Mouse (Mus musculus) MEL (cell line): Measurements from ENCODE around the gene Lamc3. TPM values are rescaled to one million over a fixed set of nuclear protein-coding genes. Genes with fewer than 3 reads are reported as not detected.
A peak's percentile ranks its signal among the peaks of the same experiment; 100 is the strongest.

ENCODE experiments used
- DNase-seq: peaks from one replicate; pipeline ENCODE4 v3.0.0; 2011; ENCODE audit warnings: low read depth, low spot score
- H3K27ac ChIP-seq: 2 replicates; pipeline ENCODE4 v1.5.1; 2012; ENCODE audit warnings: low read depth, mild to moderate bottlenecking, control low read depth, low read length, moderate library complexity; ENCODE audit not compliant: control insufficient read depth
- H3K27me3 ChIP-seq, 2 experiments: fragments of 150-350 bp in 1 of 2; sonication (generic) in 1 of 2; 2 replicates each; pipeline ENCODE4 v1.6.1; 2012; ENCODE audit warnings: low read length in 2 of 2, mild to moderate bottlenecking in 2 of 2, improper control_type of control experiment in 1 of 2, moderate library complexity in 1 of 2; ENCODE audit not compliant: insufficient read depth in 2 of 2, control insufficient read depth in 1 of 2
- H3K36me3 ChIP-seq, 2 experiments: 2 replicates each; pipeline ENCODE4 v1.6.1; 2012 to 2014; ENCODE audit warnings: low read length in 2 of 2, improper control_type of control experiment in 1 of 2, inconsistent platforms in 1 of 2, mild to moderate bottlenecking in 1 of 2; ENCODE audit not compliant: insufficient read depth in 2 of 2, control insufficient read depth in 1 of 2
- H3K4me1 ChIP-seq, 2 experiments: fragments of 150-350 bp in 1 of 2; sonication (generic) in 1 of 2; 2 replicates each; pipeline ENCODE4 v1.6.1; 2012; ENCODE audit warnings: low read length in 2 of 2, improper control_type of control experiment in 1 of 2, mild to moderate bottlenecking in 1 of 2; ENCODE audit not compliant: insufficient read depth in 2 of 2, control insufficient read depth in 1 of 2
- H3K4me3 ChIP-seq, 2 experiments: fragments of 150-350 bp in 1 of 2; sonication (generic) in 1 of 2; 2 replicates each; pipeline ENCODE4 v1.5.1; 2012; ENCODE audit warnings: low read depth in 2 of 2, low read length in 2 of 2, mild to moderate bottlenecking in 2 of 2, moderate library complexity in 2 of 2, control low read depth in 1 of 2, improper control_type of control experiment in 1 of 2; ENCODE audit not compliant: control insufficient read depth in 1 of 2, insufficient read depth in 1 of 2
- H3K79me2 ChIP-seq: 2 replicates; pipeline ENCODE4 v1.6.1; 2012; ENCODE audit warnings: mild to moderate bottlenecking, low read length, moderate library complexity; ENCODE audit not compliant: control insufficient read depth, poor library complexity, insufficient read depth
- H3K9ac ChIP-seq: 2 replicates; pipeline ENCODE4 v1.6.1; 2012; ENCODE audit warnings: low read depth, mild to moderate bottlenecking, control low read depth, low read length, moderate library complexity; ENCODE audit not compliant: control insufficient read depth, poor library complexity, severe bottlenecking
- H3K9me3 ChIP-seq: fragments of 150-350 bp; sonication (generic); replicated peaks from 2 replicates; pipeline ENCODE4 v1.6.1; 2012; ENCODE audit warnings: mild to moderate bottlenecking, low read length, improper control_type of control experiment, moderate library complexity; ENCODE audit not compliant: insufficient read depth
- BHLHE40 ChIP-seq: IDR thresholded peaks from 2 replicates; pipeline ENCODE4 v1.6.1; 2012; ENCODE audit warnings: low read depth, mild to moderate bottlenecking, inconsistent platforms, low read length, improper control_type of control experiment, borderline replicate concordance
- EP300 ChIP-seq, 2 experiments: IDR thresholded peaks; 2 replicates each; pipeline ENCODE4 v1.6.1; 2011; ENCODE audit warnings: improper control_type of control experiment in 2 of 2, low read length in 2 of 2, low read depth in 1 of 2, mild to moderate bottlenecking in 1 of 2
- ETS1 ChIP-seq: IDR thresholded peaks from 2 replicates; pipeline ENCODE4 v1.6.1; 2012; ENCODE audit warnings: low read depth, mild to moderate bottlenecking, inconsistent platforms, low read length, improper control_type of control experiment, moderate library complexity
- JUND ChIP-seq: IDR thresholded peaks from 2 replicates; pipeline ENCODE4 v1.6.1; 2011; ENCODE audit warnings: low read depth, mild to moderate bottlenecking, improper control_type of control experiment, low read length
- KAT2A ChIP-seq: conservative IDR thresholded peaks from 2 replicates; pipeline ENCODE4 v1.6.1; 2012; ENCODE audit warnings: low read depth, low read length, improper control_type of control experiment, inconsistent platforms
- MAFK ChIP-seq: IDR thresholded peaks from 2 replicates; pipeline ENCODE4 v1.6.1; 2011; ENCODE audit warnings: low read depth, mild to moderate bottlenecking, low read length, improper control_type of control experiment, borderline replicate concordance
- MAZ ChIP-seq: IDR thresholded peaks from 2 replicates; pipeline ENCODE4 v1.6.1; 2012; ENCODE audit warnings: low read depth, mild to moderate bottlenecking, inconsistent platforms, low read length, improper control_type of control experiment
- MXI1 ChIP-seq: IDR thresholded peaks from 2 replicates; pipeline ENCODE4 v1.6.1; 2011; ENCODE audit warnings: mild to moderate bottlenecking, low read depth, low read length, improper control_type of control experiment
- MYB ChIP-seq: IDR thresholded peaks from 2 replicates; pipeline ENCODE4 v1.6.1; 2011; ENCODE audit warnings: mild to moderate bottlenecking, low read depth, low read length, improper control_type of control experiment
- MYC ChIP-seq: IDR thresholded peaks from 2 replicates; pipeline ENCODE4 v1.6.1; 2011; ENCODE audit warnings: low read depth, mild to moderate bottlenecking, low read length, improper control_type of control experiment, moderate library complexity
- NRF1 ChIP-seq: IDR thresholded peaks from 2 replicates; pipeline ENCODE4 v1.6.1; 2014; ENCODE audit warnings: low read depth, mild to moderate bottlenecking, inconsistent platforms, low read length, improper control_type of control experiment, moderate library complexity; ENCODE audit not compliant: poor library complexity, insufficient read depth, severe bottlenecking
- POLR2AphosphoS2 ChIP-seq: IDR thresholded peaks from 2 replicates; pipeline ENCODE4 v1.6.1; 2011; ENCODE audit warnings: low read length, improper control_type of control experiment
- RAD21 ChIP-seq: IDR thresholded peaks from 2 replicates; pipeline ENCODE4 v1.6.1; 2011; ENCODE audit warnings: mild to moderate bottlenecking, low read depth, low read length, improper control_type of control experiment
- SIN3A ChIP-seq: IDR thresholded peaks from 2 replicates; pipeline ENCODE4 v1.6.1; 2012; ENCODE audit warnings: low read length, improper control_type of control experiment, inconsistent platforms
- TAL1 ChIP-seq: IDR thresholded peaks from 2 replicates; pipeline ENCODE4 v1.6.1; 2012; ENCODE audit warnings: mild to moderate bottlenecking, inconsistent platforms, low read length, moderate library complexity, mixed read lengths
- TBP ChIP-seq: IDR thresholded peaks from 2 replicates; pipeline ENCODE4 v1.8.0; 2011; ENCODE audit warnings: low read depth, low read length, improper control_type of control experiment
- ZMIZ1 ChIP-seq: IDR thresholded peaks from 2 replicates; pipeline ENCODE4 v1.6.1; 2012; ENCODE audit warnings: low read depth, mild to moderate bottlenecking, inconsistent platforms, low read length, improper control_type of control experiment, moderate library complexity
- ZNF384 ChIP-seq: IDR thresholded peaks from 2 replicates; pipeline ENCODE4 v1.6.1; 2012; ENCODE audit warnings: low read depth, mild to moderate bottlenecking, inconsistent platforms, low read length, improper control_type of control experiment
- polyA plus RNA-seq, 2 experiments: library from polyadenylated mRNA; stranded (reverse) in 1 of 2; unstranded in 1 of 2; fragments of >175 nt in 1 of 2; fragments of >200 nt in 1 of 2; gene quantifications; 2 replicates each; pipeline versions ENCODE4 v1.2.1 to v1.2.4; 2012; ENCODE audit warnings: low replicate concordance in 2 of 2, low read depth in 1 of 2; ENCODE audit not compliant: insufficient read length in 2 of 2, insufficient read depth in 1 of 2, missing spikeins in 1 of 2
- total RNA-seq: library from RNA; depleted of rRNA; stranded (reverse); fragments of 300-350 nt; gene quantifications from 2 replicates; pipeline ENCODE4 v1.2.3, GENCODE M21; 2012

Lamc3 gene
- total and polyA plus RNA-seq, 3 experiments: not detected

GRCm38 (mm10) chr2:31905682-31906081 lies 18.6 kb downstream of the Lamc3 start:
- TF ChIP-seq MYB (no peak), BHLHE40 (no peak), MYC (no peak), RAD21 (no peak), KAT2A (no peak), MAFK (no peak), JUND (no peak), EP300 (IDR thresholded peaks at IDR 0.05; ENCODE audit: low read depth in 1 of 2, low read length in 2 of 2) (no peak), POLR2AphosphoS2 (no peak), MXI1 (no peak), ETS1 (no peak), TAL1 (no peak), NRF1 (no peak)
- DNase-seq: no peak
- no peaks in the 10 kb centered on the region for H3K27me3 ChIP-seq

DNA sequence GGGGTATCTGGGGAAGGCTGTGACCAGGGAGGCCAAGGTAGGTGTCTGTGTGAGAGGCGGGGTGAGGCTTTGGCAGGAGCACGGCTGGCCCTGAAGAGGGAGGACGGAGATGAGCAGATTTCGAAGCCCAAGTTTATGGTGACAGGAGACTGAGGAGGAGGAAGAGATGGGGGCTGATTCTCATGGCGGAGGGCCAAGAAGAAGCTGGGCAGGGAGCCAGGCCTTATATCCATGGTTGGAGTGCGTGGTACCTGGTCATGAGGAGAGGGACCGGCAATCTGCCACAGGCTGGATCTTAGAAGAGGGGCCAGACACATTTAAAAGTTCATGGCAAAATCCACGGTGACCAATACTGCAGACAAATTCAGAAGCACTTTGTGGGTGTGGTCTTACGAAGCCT lies 19.3 kb downstream of the Lamc3 start:
- no peak overlapping the region for H3K27ac ChIP-seq
- no peaks in the 10 kb centered on the region for H3K4me1 ChIP-seq
- H3K4me3 ChIP-seq: no peak overlapping the region
- no peaks in the 10 kb centered on the region for H3K9me3 ChIP-seq
- TF ChIP-seq TBP (no peak), MAZ (no peak), JUND (no peak), ETS1 (no peak), ZMIZ1 (no peak), MAFK (no peak), ZNF384 (no peak), MYB (no peak), SIN3A (no peak)
- peak; percentile 37 for DNase-seq
- H3K27me3 ChIP-seq: no peaks in the 10 kb centered on the region
- H3K36me3 ChIP-seq: no peaks in the 10 kb centered on the region
- no peak overlapping the region for H3K9ac ChIP-seq
- H3K79me2 ChIP-seq: no peaks in the 10 kb centered on the region

More at GRCm38 (mm10) chr2:31905682-31906081, 18.6 kb downstream of the Lamc3 start:
- Histone ChIP-seq H3K27ac (no peak overlapping the region), H3K9ac (no peak overlapping the region), H3K36me3 (no peaks in the 10 kb centered on the region), H3K9me3 (no peaks in the 10 kb centered on the region), H3K4me3 (no peak overlapping the region), H3K79me2 (no peaks in the 10 kb centered on the region), H3K4me1 (no peaks in the 10 kb centered on the region)
